ENCODE assay signal across 17 mouse cellular contexts in the genomic region with DNA sequence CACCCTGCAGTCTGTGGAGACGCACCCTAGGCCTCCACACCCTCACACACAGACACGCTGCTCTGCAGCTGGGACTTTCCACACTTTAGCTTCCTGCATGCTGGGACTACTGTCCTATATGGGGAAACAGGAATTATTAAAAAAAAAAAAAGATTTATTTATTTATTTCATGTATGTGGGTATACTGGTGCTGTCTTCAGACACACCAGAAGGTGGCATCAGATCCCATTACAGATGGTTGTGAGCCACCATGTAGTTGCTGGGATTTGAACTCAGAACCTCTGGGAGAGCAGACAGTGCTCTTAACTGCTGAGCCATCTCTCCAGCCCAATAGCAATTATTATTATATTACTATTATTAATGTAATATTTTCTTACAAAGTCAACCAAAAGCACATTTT.
DNase-seq lines count a peak whose midpoint lies in the region; ATAC-seq and TF ChIP-seq lines count a peak whose summit lies in the region.
"Had no signal": no experiment of that assay in that cellular context is flagged by ENCODE, and none has a peak within 500 bp of the region (broad histone marks: within the 10 kb centered on the region; RNA-seq: fewer than 3 reads in every experiment).

No protein-coding gene starts in this region.

- H3K27ac ChIP-seq in heart, adult 2 months = no peak overlapping the region
- H3K27ac ChIP-seq in heart, embryonic 11.5 days (ENCODE audit: low read depth, low read length) = no peak overlapping the region
- no peak overlapping the region for H3K27ac ChIP-seq in kidney, postnatal 0 days
- H3K27ac ChIP-seq in lung, postnatal 0 days (ENCODE audit: low read length) = no peak overlapping the region
- H3K27ac ChIP-seq: embryonic facial prominence, embryonic 12.5 days; forebrain, embryonic 15.5 days; heart, embryonic 13.5 days had no signal

- H3K4me2 ChIP-seq in heart, embryonic 11.5 days = no peak overlapping the region
- H3K4me2 ChIP-seq in kidney, postnatal 0 days (ENCODE audit: low read length) = no peak overlapping the region
- H3K4me2 ChIP-seq in lung, postnatal 0 days (replicated peaks; ENCODE audit: low read depth, low read length) = no peak overlapping the region
- H3K4me2 ChIP-seq: embryonic facial prominence, embryonic 12.5 days; forebrain, embryonic 15.5 days; heart, embryonic 13.5 days had no signal

- 74% methylated on average over 2 of the region's 2 CpGs for WGBS in heart, adult 2 months
- 93% methylated on average over 2 of the region's 2 CpGs for WGBS in heart, embryonic 11.5 days (ENCODE audit: insufficient replicate concordance)
- WGBS in kidney, postnatal 0 days = 84% methylated on average over 2 of the region's 2 CpGs
- WGBS in lung, postnatal 0 days = 87% methylated on average over 2 of the region's 2 CpGs

- TF ChIP-seq POLR2A in heart, adult 2 months (IDR thresholded peaks at IDR 0.05; ENCODE audit: insufficient read depth, low read depth, low read length) = no peak

- peaks cover 5% of the 10 kb centered on the region for H3K4me1 ChIP-seq in heart, adult 2 months (ENCODE audit: control insufficient read depth, insufficient read depth, low read length)
- peaks cover 11% of the 10 kb centered on the region for H3K4me1 ChIP-seq in heart, embryonic 11.5 days (ENCODE audit: control insufficient read depth, insufficient read depth, low read length)
- H3K4me1 ChIP-seq in kidney, postnatal 0 days (replicated peaks; ENCODE audit: insufficient read depth, low read length) = no peaks in the 10 kb centered on the region
- no peaks in the 10 kb centered on the region; the same call in 1 of the 2 replicates for H3K4me1 ChIP-seq in lung, postnatal 0 days (ENCODE audit: insufficient read depth, low read depth, low read length)
- H3K4me1 ChIP-seq: forebrain, embryonic 15.5 days had no signal

- peaks cover 4% of the 10 kb centered on the region for H3K36me3 ChIP-seq in heart, adult 2 months (ENCODE audit: control insufficient read depth, insufficient read depth, low read length)
- peaks cover 9% of the 10 kb centered on the region for H3K36me3 ChIP-seq in heart, embryonic 11.5 days (ENCODE audit: control insufficient read depth, insufficient read depth, low read length)
- peaks cover 23% of the 10 kb centered on the region for H3K36me3 ChIP-seq in kidney, postnatal 0 days (ENCODE audit: insufficient read depth, low read length)
- 0 out of 2 replicates have a peak, but pooled peaks cover 6% of the 10 kb centered on the region for H3K36me3 ChIP-seq in lung, postnatal 0 days (ENCODE audit: insufficient read depth, low read length)

- H3K9ac ChIP-seq in heart, adult 2 months (ENCODE audit: low read depth, low read length) = no peak overlapping the region
- H3K9ac ChIP-seq in heart, embryonic 11.5 days (ENCODE audit: low read depth, low read length) = no peak overlapping the region
- no peak overlapping the region for H3K9ac ChIP-seq in kidney, postnatal 0 days (ENCODE audit: low read depth, low read length)
- H3K9ac ChIP-seq in lung, postnatal 0 days (replicated peaks; ENCODE audit: low read depth) = no peak overlapping the region
- H3K9ac ChIP-seq: embryonic facial prominence, embryonic 12.5 days; forebrain, embryonic 15.5 days; heart, embryonic 13.5 days had no signal

- intact Hi-C loops in heart, adult 2 months (cut with DNase I) = loop anchor here (2.0 kb wide), 1 partner anchor 138 kb away; no protein-coding TSS in a partner anchor

- H3K9me3 ChIP-seq in heart, embryonic 11.5 days (replicated peaks; ENCODE audit: control insufficient read depth, low read length) = no peaks in the 10 kb centered on the region
- no peaks in the 10 kb centered on the region for H3K9me3 ChIP-seq in kidney, postnatal 0 days (replicated peaks; ENCODE audit: low read length)
- no peaks in the 10 kb centered on the region for H3K9me3 ChIP-seq in lung, postnatal 0 days (ENCODE audit: low read length)
- H3K9me3 ChIP-seq: embryonic facial prominence, embryonic 12.5 days; forebrain, embryonic 15.5 days; heart, embryonic 13.5 days had no signal

- ATAC-seq in heart, embryonic 11.5 days (replicated peaks; ENCODE audit: insufficient number of reproducible peaks, low FRiP score, low TSS enrichment) = no peak
- no peak for ATAC-seq in kidney, postnatal 0 days (replicated peaks; ENCODE audit: low FRiP score, low read depth)
- no peak for ATAC-seq in lung, postnatal 0 days
- ATAC-seq: forebrain, embryonic 15.5 days; hindbrain, embryonic 16.5 days had no signal

- no peaks in the 10 kb centered on the region for H3K79me2 ChIP-seq in heart, adult 2 months (replicated peaks; ENCODE audit: control insufficient read depth, insufficient read depth, low read length)

- peak; percentile 58 for TF ChIP-seq CTCF in heart, adult 2 months (IDR thresholded peaks at IDR 0.05)
- TF ChIP-seq CTCF in kidney, postnatal 0 days (IDR thresholded peaks at IDR 0.05; ENCODE audit: low read depth) = peak; percentile 23; the same call in 1 of the 2 replicates
- peak; percentile 20; the same call in 1 of the 2 replicates for TF ChIP-seq CTCF in lung, postnatal 0 days (IDR thresholded peaks at IDR 0.05)

- DNase-seq in heart, adult 2 months = no peak
- no peak for DNase-seq in kidney, postnatal 0 days (ENCODE audit: low spot score)
- no peak for DNase-seq in kidney, postnatal 10 days
- no peak for DNase-seq in lung, postnatal 0 days (ENCODE audit: low spot score)
- no peak for DNase-seq in lung, postnatal 25 days (ENCODE audit: low spot score)
- DNase-seq in ovary, postnatal 36 days (ENCODE audit: low spot score) = no peak
- DNase-seq: adrenal gland, adult 8-10 months; adrenal gland, postnatal 36 days; cerebellum, adult 9-10 months; cerebellum, postnatal 25 days; gastrocnemius, postnatal 10 days; heart, postnatal 36 days had no signal

- no peaks in the 10 kb centered on the region for H3K27me3 ChIP-seq in heart, adult 2 months (ENCODE audit: control insufficient read depth, insufficient read depth, low read length)
- H3K27me3 ChIP-seq in heart, embryonic 11.5 days (ENCODE audit: control insufficient read depth, insufficient read depth, low read length) = no peaks in the 10 kb centered on the region
- H3K27me3 ChIP-seq in kidney, postnatal 0 days (ENCODE audit: insufficient read depth, low read length) = no peaks in the 10 kb centered on the region
- no peaks in the 10 kb centered on the region for H3K27me3 ChIP-seq in lung, postnatal 0 days (replicated peaks; ENCODE audit: insufficient read depth, low read length)
- H3K27me3 ChIP-seq: embryonic facial prominence, embryonic 12.5 days; forebrain, embryonic 15.5 days; heart, embryonic 13.5 days had no signal

- H3K4me3 ChIP-seq in heart, adult 2 months = no peak overlapping the region
- H3K4me3 ChIP-seq in heart, embryonic 11.5 days (ENCODE audit: low read depth, low read length) = no peak overlapping the region
- no peak overlapping the region for H3K4me3 ChIP-seq in kidney, postnatal 0 days (replicated peaks; ENCODE audit: low read depth, low read length)
- no peak overlapping the region for H3K4me3 ChIP-seq in lung, postnatal 0 days (ENCODE audit: low read depth, low read length)
- H3K4me3 ChIP-seq: embryonic facial prominence, embryonic 12.5 days; forebrain, embryonic 15.5 days; heart, embryonic 13.5 days had no signal

- no peak for TF ChIP-seq EP300 in heart, adult 2 months (IDR thresholded peaks at IDR 0.05; ENCODE audit: insufficient read depth, low read depth, low read length)
- no peak for TF ChIP-seq EP300 in lung, postnatal 0 days (IDR thresholded peaks at IDR 0.05)
